Mouse (Mus musculus): Measurements from ENCODE around the gene Mefv.

DNA sequence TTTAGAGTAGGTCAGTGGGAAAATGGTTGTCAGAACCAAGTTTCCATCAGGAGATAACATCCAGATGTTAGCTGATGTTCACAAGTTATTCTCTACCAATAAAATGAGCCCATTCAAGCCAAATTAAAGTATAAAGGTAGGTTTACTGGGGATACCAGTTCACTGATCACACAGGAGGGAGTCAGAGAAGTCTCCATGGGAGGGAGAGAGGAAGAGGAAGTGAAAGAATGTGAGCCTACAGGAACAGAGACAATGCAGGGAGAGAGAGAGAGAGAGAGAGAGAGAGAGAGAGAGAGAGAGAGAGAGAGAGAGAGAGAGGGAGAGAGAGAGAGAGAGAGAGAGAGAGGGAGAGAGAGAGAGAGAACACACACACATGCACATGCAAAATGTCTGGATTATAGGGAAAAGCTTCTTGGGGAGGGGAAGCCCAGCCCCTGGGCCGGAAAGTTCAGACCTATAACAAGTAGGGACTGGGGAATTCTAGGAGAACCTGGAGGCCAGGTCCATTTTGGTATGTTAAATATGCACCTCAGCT, 15.4 kb upstream of the Mefv start:
- no peak for TF ChIP-seq CTCF (IDR thresholded peaks at IDR 0.05; ENCODE audit: low read depth, low read length)
- TF ChIP-seq POLR2A (IDR thresholded peaks at IDR 0.05; ENCODE audit: borderline replicate concordance, low read depth, low read length), result no peak

All from bone marrow macrophage, adult 2 months (primary cell).